18 mouse cellular contexts compared by ENCODE assay signal in genomic region chr5:100835862-100836538, GRCm38 (mm10). TPM values are rescaled to one million over a fixed set of nuclear protein-coding genes. Genes with fewer than 3 reads are reported as not detected.
A peak's percentile ranks its signal among the peaks of the same experiment; 100 is the strongest.
DNase-seq lines count a peak whose midpoint lies in the region; ATAC-seq and TF ChIP-seq lines count a peak whose summit lies in the region.
"Had no signal": no experiment of that assay in that cellular context is flagged by ENCODE, and none has a peak within 500 bp of the region (broad histone marks: within the 10 kb centered on the region; RNA-seq: fewer than 3 reads in every experiment).

No protein-coding gene starts in this region.

- H3K36me3 ChIP-seq in embryonic facial prominence, embryonic 11.5 days (replicated peaks; ENCODE audit: control insufficient read depth, insufficient read depth, low read depth, low read length) = no peaks in the 10 kb centered on the region
- no peaks in the 10 kb centered on the region for H3K36me3 ChIP-seq in embryonic facial prominence, embryonic 10.5 days (replicated peaks)
- H3K36me3 ChIP-seq in limb, embryonic 12.5 days = no peaks in the 10 kb centered on the region
- no peaks in the 10 kb centered on the region for H3K36me3 ChIP-seq in limb, embryonic 10.5 days
- H3K36me3 ChIP-seq in stomach, embryonic 15.5 days = no peaks in the 10 kb centered on the region
- H3K36me3 ChIP-seq: embryonic facial prominence, embryonic 12.5 days; hindbrain, embryonic 10.5 days; liver, embryonic 12.5 days; midbrain, embryonic 10.5 days had no signal

- no peaks in the 10 kb centered on the region for H3K9me3 ChIP-seq in embryonic facial prominence, embryonic 11.5 days (replicated peaks; ENCODE audit: control insufficient read depth, low read length)
- no peaks in the 10 kb centered on the region for H3K9me3 ChIP-seq in embryonic facial prominence, embryonic 10.5 days
- no peaks in the 10 kb centered on the region for H3K9me3 ChIP-seq in limb, embryonic 12.5 days
- H3K9me3 ChIP-seq in limb, embryonic 10.5 days (replicated peaks) = no peaks in the 10 kb centered on the region
- H3K9me3 ChIP-seq in stomach, embryonic 15.5 days = no peaks in the 10 kb centered on the region
- H3K9me3 ChIP-seq: embryonic facial prominence, embryonic 12.5 days; hindbrain, embryonic 10.5 days; liver, embryonic 12.5 days; midbrain, embryonic 10.5 days had no signal

- H3K4me2 ChIP-seq in embryonic facial prominence, embryonic 11.5 days (ENCODE audit: low read depth, low read length) = no peak overlapping the region
- H3K4me2 ChIP-seq in limb, embryonic 12.5 days = no peak overlapping the region
- H3K4me2 ChIP-seq in stomach, embryonic 15.5 days = no peak overlapping the region
- H3K4me2 ChIP-seq: embryonic facial prominence, embryonic 12.5 days; liver, embryonic 12.5 days had no signal

- H3K27ac ChIP-seq in embryonic facial prominence, embryonic 11.5 days (replicated peaks; ENCODE audit: low read depth, low read length) = no peak overlapping the region
- no peak overlapping the region for H3K27ac ChIP-seq in embryonic facial prominence, embryonic 10.5 days (replicated peaks)
- H3K27ac ChIP-seq in limb, embryonic 12.5 days = 0 out of 2 replicates have a peak overlapping the region, but pooled peaks have one; percentile 23
- no peak overlapping the region for H3K27ac ChIP-seq in limb, embryonic 10.5 days
- H3K27ac ChIP-seq in stomach, embryonic 15.5 days = peak overlapping the region; percentile 46; the same call in 1 of the 2 replicates
- H3K27ac ChIP-seq in cerebellum, adult 2 months (ENCODE audit: insufficient read depth, low read length) = no peak overlapping the region
- H3K27ac ChIP-seq: embryonic facial prominence, embryonic 12.5 days; hindbrain, embryonic 10.5 days; liver, embryonic 12.5 days; midbrain, embryonic 10.5 days had no signal

- WGBS in embryonic facial prominence, embryonic 11.5 days = 61% methylated on average over 9 of the region's 9 CpGs
- 71% methylated on average over 9 of the region's 9 CpGs for WGBS in embryonic facial prominence, embryonic 10.5 days
- 67% methylated on average over 9 of the region's 9 CpGs for WGBS in limb, embryonic 12.5 days
- WGBS in limb, embryonic 10.5 days = 80% methylated on average over 9 of the region's 9 CpGs
- WGBS in stomach, embryonic 15.5 days = 26% methylated on average over 9 of the region's 9 CpGs
- 51% methylated on average over 9 of the region's 9 CpGs for WGBS in cerebellum, adult 2 months

- no peak for DNase-seq in embryonic facial prominence, embryonic 11.5 days (ENCODE audit: low spot score)
- no peak for DNase-seq in embryonic facial prominence, embryonic 10.5 days (ENCODE audit: low spot score)
- DNase-seq in limb, embryonic 10.5 days (ENCODE audit: low spot score) = no peak
- DNase-seq in heart, postnatal 10 days = peak; percentile 51 to 63
- DNase-seq in cerebellum, adult 2 months = no peak
- DNase-seq in urinary bladder, postnatal 4 days (ENCODE audit: low spot score in 2 of 2) = no peak
- DNase-seq: adrenal gland, postnatal 25 days; cerebellum, postnatal 25 days; kidney, adult 18-20 months; lung, postnatal 14 days; right cerebral cortex, postnatal 14 days; thymus, postnatal 36 days had no signal

- H3K4me3 ChIP-seq in embryonic facial prominence, embryonic 11.5 days (ENCODE audit: low read depth, low read length) = no peak overlapping the region
- no peak overlapping the region for H3K4me3 ChIP-seq in embryonic facial prominence, embryonic 10.5 days
- no peak overlapping the region for H3K4me3 ChIP-seq in limb, embryonic 12.5 days (replicated peaks)
- H3K4me3 ChIP-seq in limb, embryonic 10.5 days = no peak overlapping the region
- H3K4me3 ChIP-seq in stomach, embryonic 15.5 days (replicated peaks) = no peak overlapping the region
- H3K4me3 ChIP-seq in cerebellum, adult 2 months (replicated peaks; ENCODE audit: insufficient read depth, low read depth, low read length) = no peak overlapping the region
- H3K4me3 ChIP-seq: embryonic facial prominence, embryonic 12.5 days; hindbrain, embryonic 10.5 days; liver, embryonic 12.5 days; midbrain, embryonic 10.5 days had no signal

- TF ChIP-seq CTCF in cerebellum, adult 2 months (IDR thresholded peaks at IDR 0.05; ENCODE audit: borderline replicate concordance, insufficient read depth, low read depth, low read length) = no peak

- H3K27me3 ChIP-seq in embryonic facial prominence, embryonic 11.5 days (ENCODE audit: control insufficient read depth, insufficient read depth, low read length) = no peaks in the 10 kb centered on the region
- no peaks in the 10 kb centered on the region for H3K27me3 ChIP-seq in embryonic facial prominence, embryonic 10.5 days (replicated peaks; ENCODE audit: low read depth, poor library complexity, severe bottlenecking)
- H3K27me3 ChIP-seq in limb, embryonic 12.5 days = 0 out of 2 replicates have a peak, but pooled peaks cover 3% of the 10 kb centered on the region
- H3K27me3 ChIP-seq in limb, embryonic 10.5 days (ENCODE audit: low read depth, poor library complexity, severe bottlenecking) = no peaks in the 10 kb centered on the region
- no peaks in the 10 kb centered on the region for H3K27me3 ChIP-seq in stomach, embryonic 15.5 days (replicated peaks)
- no peaks in the 10 kb centered on the region for H3K27me3 ChIP-seq in cerebellum, adult 2 months (ENCODE audit: control insufficient read depth, insufficient read depth, low read length)
- H3K27me3 ChIP-seq: embryonic facial prominence, embryonic 12.5 days; liver, embryonic 12.5 days had no signal

- intact Hi-C loops in heart, postnatal 10 days (cut with DNase I) = loop anchor here (2.0 kb wide), 1 partner anchor 29 kb away; no protein-coding TSS in a partner anchor

- H3K9ac ChIP-seq in embryonic facial prominence, embryonic 11.5 days (replicated peaks; ENCODE audit: low read length) = no peak overlapping the region
- H3K9ac ChIP-seq in limb, embryonic 12.5 days (replicated peaks) = no peak overlapping the region
- no peak overlapping the region for H3K9ac ChIP-seq in stomach, embryonic 15.5 days
- H3K9ac ChIP-seq: embryonic facial prominence, embryonic 12.5 days; liver, embryonic 12.5 days had no signal

- ATAC-seq in embryonic facial prominence, embryonic 11.5 days (replicated peaks; ENCODE audit: insufficient number of reproducible peaks, low FRiP score, low TSS enrichment, low read depth) = 0 out of 2 replicates have a peak, but pooled peaks have one; percentile 52
- no peak for ATAC-seq in limb, embryonic 12.5 days (ENCODE audit: insufficient number of reproducible peaks, insufficient read depth, low FRiP score, low TSS enrichment, low read depth)
- ATAC-seq in stomach, embryonic 15.5 days (ENCODE audit: insufficient read depth, low FRiP score, low read depth) = no peak
- ATAC-seq: liver, embryonic 12.5 days had no signal

- no peak for TF ChIP-seq POLR2A in cerebellum, adult 2 months (IDR thresholded peaks at IDR 0.05; ENCODE audit: borderline replicate concordance, insufficient read depth, low read length)

- no peaks in the 10 kb centered on the region for H3K4me1 ChIP-seq in embryonic facial prominence, embryonic 11.5 days (ENCODE audit: control insufficient read depth, insufficient read depth, low read length)
- H3K4me1 ChIP-seq in embryonic facial prominence, embryonic 10.5 days = no peaks in the 10 kb centered on the region
- H3K4me1 ChIP-seq in limb, embryonic 12.5 days (replicated peaks) = 0 out of 2 replicates have a peak, but pooled peaks cover 4% of the 10 kb centered on the region
- H3K4me1 ChIP-seq in limb, embryonic 10.5 days = no peaks in the 10 kb centered on the region
- H3K4me1 ChIP-seq in stomach, embryonic 15.5 days = no peaks in the 10 kb centered on the region
- H3K4me1 ChIP-seq in cerebellum, adult 2 months (ENCODE audit: control insufficient read depth, insufficient read depth, low read length) = no peaks in the 10 kb centered on the region
- H3K4me1 ChIP-seq: embryonic facial prominence, embryonic 12.5 days; hindbrain, embryonic 10.5 days; liver, embryonic 12.5 days; midbrain, embryonic 10.5 days had no signal

RNA-seq across cellular contexts. Expression of gene Gpat3, which starts 9.5 kb away (rescaled TPM):
- polyA plus RNA-seq in embryonic facial prominence, embryonic 11.5 days (2014; fragmentation: Nextera tagmentation; extraction: Ambion mirVana) = 0.46 and 0.99 TPM in 2 replicates
- 0.74 and 0.90 TPM in 2 replicates for polyA plus RNA-seq in embryonic facial prominence, embryonic 10.5 days (2016; fragmentation: Nextera tagmentation; extraction: Ambion mirVana)
- 0.89 and 1.2 TPM in 2 replicates for polyA plus RNA-seq in limb, embryonic 12.5 days (2016; fragmentation: Nextera tagmentation; extraction: Ambion mirVana)
- 0.59 and 0.61 TPM in 2 replicates for polyA plus RNA-seq in limb, embryonic 10.5 days (2016; fragmentation: Nextera tagmentation; extraction: Ambion mirVana)
- 10 to 100 TPM; 28.3 to 43.5 TPM for total RNA-seq in heart, postnatal 10 days (2021)
- 3.7 and 5.1 TPM in 2 replicates for polyA plus RNA-seq in stomach, embryonic 15.5 days (2015; fragmentation: Nextera tagmentation; extraction: Ambion mirVana)
- polyA plus RNA-seq in cerebellum, adult 2 months (2012; rRNA removed) = 6.7 TPM in 2 replicates

RNA-seq across cellular contexts. Expression of gene Abraxas1, which starts 15.2 kb away (rescaled TPM):
- 25.2 and 33.4 TPM in 2 replicates for polyA plus RNA-seq in embryonic facial prominence, embryonic 11.5 days (2014; fragmentation: Nextera tagmentation; extraction: Ambion mirVana)
- polyA plus RNA-seq in embryonic facial prominence, embryonic 10.5 days (2016; fragmentation: Nextera tagmentation; extraction: Ambion mirVana) = 30.7 and 32.8 TPM in 2 replicates
- 36.4 and 39.2 TPM in 2 replicates for polyA plus RNA-seq in limb, embryonic 12.5 days (2016; fragmentation: Nextera tagmentation; extraction: Ambion mirVana)
- polyA plus RNA-seq in limb, embryonic 10.5 days (2016; fragmentation: Nextera tagmentation; extraction: Ambion mirVana) = 32.1 and 32.3 TPM in 2 replicates
- total RNA-seq in heart, postnatal 10 days (2021) = 10 to 100 TPM; 12.8 to 17.4 TPM
- polyA plus RNA-seq in stomach, embryonic 15.5 days (2015; fragmentation: Nextera tagmentation; extraction: Ambion mirVana) = 27.9 TPM in 2 replicates
- 9.3 and 10.1 TPM in 2 replicates for polyA plus RNA-seq in cerebellum, adult 2 months (2012; rRNA removed)

RNA-seq across cellular contexts. Expression of gene Mrps18c, which starts 37.6 kb away (rescaled TPM):
- polyA plus RNA-seq in embryonic facial prominence, embryonic 11.5 days (2014; fragmentation: Nextera tagmentation; extraction: Ambion mirVana) = 178 TPM in 2 replicates
- polyA plus RNA-seq in embryonic facial prominence, embryonic 10.5 days (2016; fragmentation: Nextera tagmentation; extraction: Ambion mirVana) = 202 and 214 TPM in 2 replicates
- 187 and 204 TPM in 2 replicates for polyA plus RNA-seq in limb, embryonic 12.5 days (2016; fragmentation: Nextera tagmentation; extraction: Ambion mirVana)
- polyA plus RNA-seq in limb, embryonic 10.5 days (2016; fragmentation: Nextera tagmentation; extraction: Ambion mirVana) = 204 and 214 TPM in 2 replicates
- total RNA-seq in heart, postnatal 10 days (2021) = 10 to 100 TPM; 83.3 to 85.1 TPM
- polyA plus RNA-seq in stomach, embryonic 15.5 days (2015; fragmentation: Nextera tagmentation; extraction: Ambion mirVana) = 169 and 170 TPM in 2 replicates
- polyA plus RNA-seq in cerebellum, adult 2 months (2012; rRNA removed) = 42.4 and 42.5 TPM in 2 replicates

RNA-seq across cellular contexts. Expression of gene Helq, which starts 37.6 kb away (rescaled TPM):
- polyA plus RNA-seq in embryonic facial prominence, embryonic 11.5 days (2014; fragmentation: Nextera tagmentation; extraction: Ambion mirVana) = 17.6 and 21.6 TPM in 2 replicates
- 24.0 and 25.4 TPM in 2 replicates for polyA plus RNA-seq in embryonic facial prominence, embryonic 10.5 days (2016; fragmentation: Nextera tagmentation; extraction: Ambion mirVana)
- polyA plus RNA-seq in limb, embryonic 12.5 days (2016; fragmentation: Nextera tagmentation; extraction: Ambion mirVana) = 25.6 and 26.6 TPM in 2 replicates
- polyA plus RNA-seq in limb, embryonic 10.5 days (2016; fragmentation: Nextera tagmentation; extraction: Ambion mirVana) = 21.8 and 28.8 TPM in 2 replicates
- total RNA-seq in heart, postnatal 10 days (2021) = 1 to 10 TPM; 4.8 to 5.9 TPM
- polyA plus RNA-seq in stomach, embryonic 15.5 days (2015; fragmentation: Nextera tagmentation; extraction: Ambion mirVana) = 13.3 and 14.9 TPM in 2 replicates
- 47.5 and 51.6 TPM in 2 replicates for polyA plus RNA-seq in cerebellum, adult 2 months (2012; rRNA removed)

Comparison
In these comparisons a context has a peak if more than half of its experiments do, and no peak if none do; other contexts are left out.
1. H3K27ac ChIP-seq: peak in limb, embryonic 12.5 days (single experiment) and stomach, embryonic 15.5 days (single experiment); none in embryonic facial prominence, embryonic 11.5 days (single experiment), embryonic facial prominence, embryonic 10.5 days (single experiment), limb, embryonic 10.5 days (single experiment) and cerebellum, adult 2 months (single experiment).
2. DNase-seq: peak in heart, postnatal 10 days (2 of 2); none in embryonic facial prominence, embryonic 11.5 days (single experiment), embryonic facial prominence, embryonic 10.5 days (single experiment), limb, embryonic 10.5 days (single experiment), cerebellum, adult 2 months (0 of 2) and urinary bladder, postnatal 4 days (0 of 2).